Mouse (Mus musculus) frontal cortex, postnatal 10 days (tissue): ENCODE results near the gene Smco1.
"Not testable (repeated sequence)": the region's sequence is repeated elsewhere in the genome, so short reads cannot be mapped to it uniquely, and the experiment has no call there.

ENCODE experiments used
- DNase-seq, 2 experiments: peaks; one replicate each; pipeline ENCODE4 v3.0.0; 2022; ENCODE audit warnings: low spot score in 2 of 2, mixed read lengths in 1 of 2

The Smco1 gene

DNA sequence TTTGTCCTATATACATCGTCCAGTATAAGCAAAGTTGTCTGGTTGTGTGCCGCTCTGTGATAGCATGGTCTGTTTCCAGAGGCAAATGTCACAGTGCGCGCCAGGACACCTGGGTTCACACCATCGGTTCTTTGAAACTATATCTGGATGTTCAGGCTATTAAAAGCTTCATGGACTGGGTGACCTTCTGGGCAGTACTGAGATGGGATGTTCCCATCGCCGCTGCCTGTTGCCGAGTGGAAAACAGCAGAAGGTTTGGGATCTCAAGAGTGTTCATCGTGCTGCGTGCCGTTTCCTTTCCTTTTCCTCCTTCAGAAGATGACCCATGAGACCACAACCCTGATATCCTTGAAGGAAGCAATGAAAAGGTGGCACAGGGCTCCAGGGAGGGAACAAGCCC lies at the start of gene Smco1:
TSS of gene Smco1 (plus strand) at position 178 of the 400 bp plus-strand sequence.
- no peak for DNase-seq

DNA sequence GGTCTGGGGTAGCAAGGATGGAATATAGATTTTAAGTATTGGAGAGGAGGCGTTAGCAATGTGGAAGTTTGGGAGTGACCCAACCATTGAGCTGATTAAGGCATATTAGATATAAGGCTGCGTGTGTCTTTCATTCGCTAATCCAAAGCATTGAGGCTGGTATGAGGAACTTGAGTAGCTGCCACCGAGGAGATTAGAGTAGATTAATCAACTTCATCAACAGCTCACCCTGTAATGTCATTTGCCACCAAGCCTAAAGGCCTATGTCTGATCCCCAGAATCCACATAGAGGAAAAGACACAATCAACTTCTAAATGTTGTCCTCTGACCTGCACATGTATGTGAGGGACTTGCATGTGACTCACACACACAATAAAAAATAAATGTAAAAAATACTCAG lies 49.5 kb upstream of the Smco1 start:
- DNase-seq = no peak

DNA sequence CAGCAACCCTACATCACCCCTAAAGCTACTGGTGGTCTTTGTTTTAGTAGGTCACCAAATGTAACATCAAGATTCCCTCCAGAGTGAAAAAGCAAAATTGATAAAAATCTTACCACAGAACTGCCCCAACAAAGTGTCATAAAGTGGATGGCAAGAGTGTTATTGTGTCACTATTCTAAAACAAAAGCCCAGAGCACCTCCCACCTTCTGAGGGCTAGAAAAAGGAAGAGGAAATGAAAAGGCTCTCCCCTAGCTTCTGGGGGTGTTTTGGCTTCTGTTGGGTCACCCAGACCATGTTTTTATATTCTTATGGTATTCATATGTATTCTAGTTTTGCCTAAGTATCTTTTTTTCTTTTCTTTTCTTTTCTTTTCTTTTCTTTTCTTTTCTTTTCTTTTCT lies 48.9 kb upstream of the Smco1 start:
- no peak for DNase-seq

DNA sequence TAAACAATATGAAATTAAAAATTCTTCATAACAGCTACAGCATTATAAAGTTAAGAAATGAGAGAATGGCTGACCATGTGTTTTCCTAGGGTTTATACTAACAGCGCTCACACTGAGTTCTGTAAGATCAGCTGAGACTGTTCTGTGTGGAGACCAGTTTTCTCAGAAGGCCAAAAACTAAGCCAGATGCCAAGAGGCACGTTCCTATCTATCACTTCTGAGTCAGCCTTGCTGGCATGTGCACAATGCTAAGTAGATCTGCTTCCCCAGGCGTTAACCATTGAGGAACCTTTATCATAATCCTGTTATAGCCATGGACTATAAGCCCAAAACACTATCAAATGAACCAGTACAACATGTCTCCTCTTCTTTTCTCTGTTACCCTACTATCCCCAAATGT lies 39.2 kb upstream of the Smco1 start:
- DNase-seq = not testable (repeated sequence)

DNA sequence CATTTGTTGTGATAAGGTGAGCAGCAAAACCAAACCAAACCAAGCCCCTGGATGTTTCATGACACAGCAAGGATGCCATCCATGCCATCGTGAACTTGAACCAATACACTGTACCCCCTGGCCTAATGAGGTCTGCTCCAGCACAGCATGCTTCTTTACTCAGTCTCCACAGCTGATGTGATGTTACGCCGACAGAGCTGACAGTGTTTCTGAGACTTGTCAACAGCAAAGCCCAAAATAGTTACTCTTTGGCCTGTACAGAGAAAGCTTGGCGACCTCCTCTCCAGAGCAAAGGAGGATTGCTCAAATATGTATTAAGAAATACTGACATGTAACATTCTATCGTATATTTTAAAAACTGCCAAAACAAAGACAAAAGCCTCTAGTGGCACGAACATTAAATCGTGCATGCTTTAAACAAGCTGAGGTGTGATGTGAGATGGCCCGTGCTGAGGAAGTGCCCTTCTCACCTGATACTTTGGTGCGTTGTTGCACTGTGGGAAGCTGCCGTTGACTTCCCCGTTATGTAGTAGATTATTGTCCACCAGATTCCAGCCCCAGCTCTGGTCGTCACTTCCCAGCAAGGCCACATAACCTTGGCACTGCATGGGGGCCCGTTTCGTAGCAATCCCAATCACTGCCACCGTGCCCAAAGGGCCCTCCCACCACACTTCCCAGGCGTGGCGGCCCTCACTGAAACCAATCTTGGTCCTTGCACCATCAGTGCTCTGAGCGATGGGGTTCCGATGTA lies 33.2 kb upstream of the Smco1 start:
- DNase-seq = no peak

- no peak for DNase-seq
Observed at GRCm38 (mm10) chr16:32239428-32240312, 31.6 kb upstream of the Smco1 start.

DNA sequence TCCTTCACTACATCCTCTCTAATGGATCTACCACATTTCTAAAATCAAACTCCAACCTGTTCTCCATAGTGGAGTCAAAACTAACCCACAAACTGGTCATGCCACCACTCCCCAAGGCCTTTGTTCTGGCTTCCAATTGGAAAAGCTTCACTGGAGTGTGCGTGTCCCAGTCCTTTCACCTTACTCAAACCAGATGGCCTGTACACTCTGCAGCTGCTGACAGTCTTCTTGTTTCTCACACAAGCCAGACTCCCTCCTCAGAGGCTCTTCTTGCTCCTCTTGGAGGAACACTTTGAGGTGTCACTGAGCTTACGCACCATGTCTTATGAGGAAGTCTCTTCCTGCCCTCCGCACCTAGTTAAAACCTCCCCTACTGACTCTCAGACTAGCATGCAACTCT lies 27.4 kb upstream of the Smco1 start:
- no peak for DNase-seq

- DNase-seq = peak; percentile 32 to 53
Observed at GRCm38 (mm10) chr16:32246351-32246791, 24.9 kb upstream of the Smco1 start.

- DNase-seq = peak; percentile 95 to 98
Observed at GRCm38 (mm10) chr16:32246952-32247370, 24.3 kb upstream of the Smco1 start, which contains the start of the genes Fbxo45 and Wdr53. Gene Fbxo45, minus strand, starts transcription at chr16:32247158. Gene Wdr53, plus strand, starts transcription at chr16:32247227.

DNA sequence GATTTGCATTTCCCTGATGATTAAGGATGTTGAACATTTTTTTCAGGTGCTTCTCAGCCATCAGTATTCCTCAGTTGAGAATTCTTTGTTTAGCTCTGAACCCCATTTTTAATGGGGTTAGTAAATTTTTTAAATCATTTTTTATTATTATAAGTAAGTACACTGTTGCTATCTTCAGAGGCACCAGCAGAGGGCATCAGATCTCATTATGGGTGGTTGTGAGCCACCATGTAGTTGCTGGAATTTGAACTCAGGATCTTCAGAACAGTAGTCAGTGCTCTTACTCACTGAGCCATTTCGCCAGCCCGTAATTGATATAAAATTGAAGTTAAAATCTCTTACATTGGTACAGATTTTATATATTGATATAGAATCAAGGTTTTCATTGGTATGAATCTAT lies 7.0 kb upstream of the Smco1 start:
- DNase-seq = not testable (repeated sequence)

DNA sequence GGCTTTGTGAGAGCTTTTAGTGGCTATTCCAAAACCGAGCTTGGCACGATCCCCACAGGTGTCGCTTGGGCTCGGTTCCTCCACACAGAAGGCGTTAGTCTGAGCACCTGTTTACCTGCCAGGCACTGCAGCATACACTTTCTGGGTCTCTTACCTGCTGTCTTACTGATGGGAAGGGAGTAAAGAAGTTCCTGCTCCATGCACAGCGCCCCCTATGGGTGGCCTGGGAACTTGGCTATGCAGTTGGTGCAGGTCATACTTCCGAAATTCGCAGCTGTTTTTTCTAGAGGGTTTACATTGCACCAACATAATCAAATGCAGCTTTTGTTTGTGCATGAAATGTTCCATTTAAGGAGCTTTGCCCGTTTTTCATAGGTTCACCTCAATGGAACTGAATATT lies 2.1 kb downstream of the Smco1 start:
- no peak for DNase-seq

DNA sequence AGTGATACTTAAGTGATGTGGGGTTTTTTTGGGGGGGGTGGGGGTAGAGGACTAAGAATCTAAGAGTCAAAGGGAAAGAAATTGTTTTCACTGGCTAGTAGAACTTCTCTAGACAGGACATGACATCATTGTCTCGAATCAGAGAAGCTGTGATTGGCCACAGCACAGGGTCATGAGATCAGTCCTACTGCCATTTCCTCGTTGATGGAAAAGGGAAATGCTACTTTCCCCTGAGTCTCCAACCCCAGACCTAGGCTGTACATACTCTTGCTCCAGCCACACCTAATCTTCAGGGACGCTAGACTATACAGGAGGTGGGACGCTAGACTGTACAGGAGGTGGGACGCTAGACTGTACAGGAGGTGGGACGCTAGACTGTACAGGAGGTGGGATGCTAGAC lies 3.8 kb downstream of the Smco1 start:
- DNase-seq = no peak

GRCm38 (mm10) chr16:32275830-32276229 lies 4.6 kb downstream of the Smco1 start:
- no peak for DNase-seq

GRCm38 (mm10) chr16:32277308-32278256 lies 6.3 kb downstream of the Smco1 start, which contains the start of gene Rnf168:
Gene Rnf168, plus strand, starts transcription at chr16:32277459.
- DNase-seq = peak; percentile 73 to 88

- no peak for DNase-seq
Observed at GRCm38 (mm10) chr16:32278396-32278795, 7.1 kb downstream of the Smco1 start.

DNA sequence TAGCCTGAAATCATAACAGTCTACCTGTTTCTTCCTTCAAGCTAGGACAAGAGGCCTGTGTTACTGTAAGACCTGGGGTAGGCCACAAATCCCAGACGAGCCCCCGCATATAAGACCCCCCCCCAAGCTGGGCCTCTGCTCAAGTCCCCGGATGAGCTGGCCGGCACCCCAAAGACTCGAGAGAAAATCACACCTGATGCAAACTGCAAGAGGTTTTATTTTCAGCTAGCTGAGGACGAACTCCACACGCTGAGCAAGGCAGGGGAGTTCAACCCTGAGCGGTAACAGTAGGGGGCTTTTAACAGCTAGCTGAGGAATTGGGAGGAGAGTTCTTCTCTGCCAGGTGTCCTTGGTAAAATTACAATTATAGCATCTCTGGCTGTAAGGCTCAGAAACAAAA lies 8.9 kb downstream of the Smco1 start:
- no peak for DNase-seq

- no peak for DNase-seq
Observed at GRCm38 (mm10) chr16:32282608-32283007, 11.3 kb downstream of the Smco1 start.

GRCm38 (mm10) chr16:32291821-32292220 lies 20.6 kb downstream of the Smco1 start:
- no peak for DNase-seq

- not testable (repeated sequence) for DNase-seq
Observed at GRCm38 (mm10) chr16:32299617-32300016, 28.3 kb downstream of the Smco1 start.

GRCm38 (mm10) chr16:32303046-32303445 lies 31.8 kb downstream of the Smco1 start:
- no peak for DNase-seq

- DNase-seq = no peak
Observed at GRCm38 (mm10) chr16:32303886-32304285, 32.6 kb downstream of the Smco1 start.
